Mouse (Mus musculus) limb, embryonic 14.5 days (tissue): ENCODE data around the gene Selenoi. TPM values are rescaled to one million over a fixed set of nuclear protein-coding genes. Genes with fewer than 3 reads are reported as not detected.

ENCODE experiments used
- ATAC-seq: fragments of 200-750 bp; cut with Nextera tagmentation; 2 replicates; pipeline ENCODE4 v1.8.0; 2017; ENCODE audit warnings: low read depth, moderate number of reproducible peaks, moderate TSS enrichment; ENCODE audit not compliant: low FRiP score
- DNase-seq: peaks from one replicate; pipeline ENCODE4 v3.0.0-alpha.2; 2015; ENCODE audit warnings: low spot score
- H3K27ac ChIP-seq: fragments of 300-500 bp; sonication (generic); replicated peaks from 2 replicates; pipeline ENCODE4 v1.5.1; 2014; ENCODE audit warnings: low read depth, mild to moderate bottlenecking, low read length, moderate library complexity, mixed read lengths
- H3K27me3 ChIP-seq: fragments of 300-500 bp; sonication (generic); 2 replicates; pipeline ENCODE4 v1.6.1; 2014; ENCODE audit warnings: low read length, mixed read lengths; ENCODE audit not compliant: control insufficient read depth, insufficient read depth
- H3K36me3 ChIP-seq: fragments of 300-500 bp; sonication (generic); 2 replicates; pipeline ENCODE4 v1.6.1; 2014; ENCODE audit warnings: mild to moderate bottlenecking, low read length, moderate library complexity, mixed read lengths; ENCODE audit not compliant: control insufficient read depth, insufficient read depth
- H3K4me1 ChIP-seq: fragments of 300-500 bp; sonication (generic); 2 replicates; pipeline ENCODE4 v1.6.1; 2014; ENCODE audit warnings: antibody characterized with exemption, low read length, mixed read lengths; ENCODE audit not compliant: control insufficient read depth, insufficient read depth
- H3K4me2 ChIP-seq: fragments of 300-500 bp; sonication (generic); replicated peaks from 2 replicates; pipeline ENCODE4 v1.6.1; 2014; ENCODE audit warnings: low read depth, mild to moderate bottlenecking, low read length, moderate library complexity; ENCODE audit not compliant: severe bottlenecking
- H3K4me3 ChIP-seq: fragments of 300-500 bp; sonication (generic); replicated peaks from 2 replicates; pipeline ENCODE4 v1.5.1; 2014; ENCODE audit warnings: low read length
- H3K9ac ChIP-seq: fragments of 300-500 bp; sonication (generic); 2 replicates; pipeline ENCODE4 v1.6.1; 2014; ENCODE audit warnings: mild to moderate bottlenecking, low read depth, low read length, moderate library complexity; ENCODE audit not compliant: severe bottlenecking
- H3K9me3 ChIP-seq: fragments of 300-500 bp; sonication (generic); 2 replicates; pipeline ENCODE4 v1.6.1; 2016; ENCODE audit warnings: low read length; ENCODE audit not compliant: control insufficient read depth
- POLR2A ChIP-seq: fragments of 200-500 bp; IDR thresholded peaks from 2 replicates; pipeline ENCODE4 v1.8.0; 2012; ENCODE audit warnings: inconsistent platforms, mild to moderate bottlenecking, moderate library complexity, borderline replicate concordance; ENCODE audit not compliant: insufficient read depth, insufficient read length; ENCODE audit errors: extremely low read depth
- WGBS: fragments of 180-500 bp; shearing (Covaris S2); extraction: QIAGEN DNeasy Blood & Tissue Kit; methylation state at CpG from one replicate; pipeline ENCODE4 v1.1.7; 2014; 5-methylcytosine and 5-hydroxymethylcytosine counted together
- polyA plus RNA-seq, 2 experiments: library from polyadenylated mRNA; depleted of rRNA in 1 of 2; stranded (reverse) in 1 of 2; unstranded in 1 of 2; fragments of >200 nt; fragmentation: Nextera tagmentation in 1 of 2; extraction: Ambion mirVana in 1 of 2; gene quantifications; 2 replicates each; pipeline versions ENCODE4 v1.2.1 to v1.2.3; 2012 to 2014

Gene Selenoi
- polyA plus RNA-seq, 2 experiments, result 21.7 to 34.3 TPM

- 64% methylated on average over 11 of the region's 11 CpGs for WGBS
- DNase-seq (no peak), ATAC-seq (no peak)
- Histone ChIP-seq H3K4me3 (no peak overlapping the region), H3K36me3 (peaks cover 21% of the 10 kb centered on the region), H3K9me3 (no peaks in the 10 kb centered on the region), H3K4me1 (peaks cover 13% of the 10 kb centered on the region; the same call in 1 of the 2 replicates), H3K27me3 (no peaks in the 10 kb centered on the region), H3K4me2 (no peak overlapping the region), H3K27ac (0 out of 2 replicates have a peak overlapping the region, but pooled peaks have one; percentile 6), H3K9ac (no peak overlapping the region)
- TF ChIP-seq POLR2A, result no peak
These were observed 38.3 kb downstream of the Selenoi start for GRCm38 (mm10) chr5:30270571-30271190.

- no peak for DNase-seq
These were observed 39.4 kb downstream of the Selenoi start for GRCm38 (mm10) chr5:30271599-30272281.

GRCm38 (mm10) chr5:30276361-30276760 lies 44.0 kb downstream of the Selenoi start:
- no peaks in the 10 kb centered on the region for H3K9me3 ChIP-seq
- H3K4me1 ChIP-seq, result 0 out of 2 replicates have a peak, but pooled peaks cover 3% of the 10 kb centered on the region
- H3K9ac ChIP-seq, result no peak overlapping the region
- no peak for DNase-seq
- H3K27ac ChIP-seq, result no peak overlapping the region
- ATAC-seq, result no peak
- TF ChIP-seq POLR2A, result no peak
- no peaks in the 10 kb centered on the region for H3K27me3 ChIP-seq
- H3K4me2 ChIP-seq, result no peak overlapping the region
- H3K36me3 ChIP-seq, result no peaks in the 10 kb centered on the region
- 78% methylated on average over 2 of the region's 2 CpGs for WGBS
- no peak overlapping the region for H3K4me3 ChIP-seq

More at GRCm38 (mm10) chr5:30271599-30272281, 39.4 kb downstream of the Selenoi start:
- H3K4me2 ChIP-seq, result no peak overlapping the region
- ATAC-seq, result no peak
- no peaks in the 10 kb centered on the region for H3K9me3 ChIP-seq
- no peak overlapping the region for H3K4me3 ChIP-seq
- TF ChIP-seq POLR2A, result no peak
- peaks cover 10% of the 10 kb centered on the region for H3K36me3 ChIP-seq
- peaks cover 13% of the 10 kb centered on the region; the same call in 1 of the 2 replicates for H3K4me1 ChIP-seq
- H3K27ac ChIP-seq, result no peak overlapping the region
- H3K9ac ChIP-seq, result no peak overlapping the region
- no peaks in the 10 kb centered on the region for H3K27me3 ChIP-seq
- WGBS, result 77% methylated on average over 11 of the region's 11 CpGs

- WGBS, result 72% methylated on average over 3 of the region's 3 CpGs
- Histone ChIP-seq H3K27me3 (no peaks in the 10 kb centered on the region), H3K9me3 (no peaks in the 10 kb centered on the region), H3K4me1 (0 out of 2 replicates have a peak, but pooled peaks cover 7% of the 10 kb centered on the region), H3K4me2 (no peak overlapping the region), H3K9ac (no peak overlapping the region), H3K36me3 (no peaks in the 10 kb centered on the region), H3K27ac (no peak overlapping the region), H3K4me3 (no peak overlapping the region)
- DNase-seq (no peak), ATAC-seq (no peak)
- TF ChIP-seq POLR2A, result no peak
These were observed 46.6 kb downstream of the Selenoi start for GRCm38 (mm10) chr5:30278952-30279351.

- Histone ChIP-seq H3K4me2 (no peak overlapping the region), H3K27me3 (no peaks in the 10 kb centered on the region), H3K36me3 (no peaks in the 10 kb centered on the region), H3K4me1 (0 out of 2 replicates have a peak, but pooled peaks cover 7% of the 10 kb centered on the region), H3K9me3 (no peaks in the 10 kb centered on the region), H3K4me3 (no peak overlapping the region), H3K27ac (no peak overlapping the region), H3K9ac (no peak overlapping the region)
- DNase-seq (no peak), ATAC-seq (no peak)
- WGBS, result 84% methylated on average over 4 of the region's 4 CpGs
- no peak for TF ChIP-seq POLR2A
These were observed 47.1 kb downstream of the Selenoi start for GRCm38 (mm10) chr5:30279446-30279845.
